Mouse (Mus musculus) heart, postnatal 0 days (tissue): ENCODE measurements around the gene Tmem243. TPM values are rescaled to one million over a fixed set of nuclear protein-coding genes. Genes with fewer than 3 reads are reported as not detected.
A peak's percentile ranks its signal among the peaks of the same experiment; 100 is the strongest.

Source experiments
- ATAC-seq: fragments of 200-750 bp; cut with Nextera tagmentation; 2 replicates; pipeline ENCODE4 v1.8.0; 2017; ENCODE audit warnings: low read depth, moderate number of reproducible peaks, moderate library complexity; ENCODE audit not compliant: insufficient read depth
- DNase-seq: peaks from one replicate; pipeline ENCODE4 v3.0.0-alpha.2; 2016; ENCODE audit warnings: low spot score
- H3K27ac ChIP-seq: fragments of 300-500 bp; sonication (generic); 2 replicates; pipeline ENCODE4 v1.5.1; 2014; ENCODE audit warnings: low read depth, mild to moderate bottlenecking
- H3K27me3 ChIP-seq: fragments of 300-500 bp; sonication (generic); 2 replicates; pipeline ENCODE4 v1.6.1; 2014; ENCODE audit warnings: low read length, mixed read lengths; ENCODE audit not compliant: control insufficient read depth, insufficient read depth
- H3K36me3 ChIP-seq: fragments of 300-500 bp; sonication (generic); replicated peaks from 2 replicates; pipeline ENCODE4 v1.6.1; 2014; ENCODE audit warnings: low read length, mixed read lengths; ENCODE audit not compliant: control insufficient read depth, insufficient read depth
- H3K4me1 ChIP-seq: fragments of 300-500 bp; sonication (generic); 2 replicates; pipeline ENCODE4 v1.6.1; 2014; ENCODE audit warnings: antibody characterized with exemption; ENCODE audit not compliant: control insufficient read depth, insufficient read depth
- H3K4me2 ChIP-seq: fragments of 300-500 bp; sonication (generic); 2 replicates; pipeline ENCODE4 v1.6.1; 2014; ENCODE audit warnings: low read depth, mild to moderate bottlenecking, low read length, moderate library complexity
- H3K4me3 ChIP-seq: fragments of 300-500 bp; sonication (generic); 2 replicates; pipeline ENCODE4 v1.5.1; 2014; ENCODE audit warnings: low read depth, low read length
- H3K9ac ChIP-seq: fragments of 300-500 bp; sonication (generic); replicated peaks from 2 replicates; pipeline ENCODE4 v1.6.1; 2014; ENCODE audit warnings: low read depth, low read length, mixed read lengths
- H3K9me3 ChIP-seq: fragments of 300-500 bp; sonication (generic); replicated peaks from 2 replicates; pipeline ENCODE4 v1.6.1; 2016; ENCODE audit warnings: low read length; ENCODE audit not compliant: control insufficient read depth
- CTCF ChIP-seq: IDR thresholded peaks from 2 replicates; pipeline ENCODE4 v1.5.1; 2016; ENCODE audit warnings: antibody characterized with exemption, control low read depth, low read depth
- EP300 ChIP-seq: IDR thresholded peaks from 2 replicates; pipeline ENCODE4 v1.6.1; 2016; ENCODE audit warnings: antibody characterized with exemption, low read depth
- WGBS: fragments of 180-500 bp; shearing (Covaris S2); extraction: QIAGEN DNeasy Blood & Tissue Kit; methylation state at CpG from one replicate; pipeline ENCODE4 v1.1.7; 2014; 5-methylcytosine and 5-hydroxymethylcytosine counted together
- polyA plus RNA-seq: library from polyadenylated mRNA; unstranded; fragments of >200 nt; fragmentation: Nextera tagmentation; extraction: Ambion mirVana; gene quantifications from 2 replicates; pipeline ENCODE4 v1.2.1, GENCODE M21; 2015
- total RNA-seq: library from RNA; depleted of rRNA; stranded (reverse); fragments of >200 nt; gene quantifications from 2 replicates; pipeline ENCODE4 v1.2.3, GENCODE M21; 2014; ENCODE audit warnings: low replicate concordance

Gene Tmem243
- total and polyA plus RNA-seq, 2 experiments from 2014 or later: 12.8 to 21.8 TPM

- peak overlapping the region; percentile 78 for H3K9ac ChIP-seq
- no peaks in the 10 kb centered on the region for H3K36me3 ChIP-seq
- peak overlapping the region; percentile 73 for H3K27ac ChIP-seq
- H3K9me3 ChIP-seq: peaks cover 5% of the 10 kb centered on the region
- H3K4me1 ChIP-seq: peaks cover 5% of the 10 kb centered on the region; the same call in 1 of the 2 replicates
- 1% methylated on average over 67 of the region's 83 CpGs for WGBS
- peak overlapping the region; percentile 93 for H3K4me3 ChIP-seq
- no peak for TF ChIP-seq CTCF
- no peak for TF ChIP-seq EP300
- peak; percentile 20 for DNase-seq
- ATAC-seq: peak; percentile 76
- H3K27me3 ChIP-seq: peaks cover 12% of the 10 kb centered on the region; the same call in 1 of the 2 replicates
- peak overlapping the region; percentile 97 for H3K4me2 ChIP-seq
These were observed 657 bp downstream of the Tmem243 start for GRCm38 (mm10) chr5:9100849-9101801.

GRCm38 (mm10) chr5:9102696-9103095, 2.2 kb downstream of the Tmem243 start:
- TF ChIP-seq CTCF (no peak), EP300 (no peak)
- DNase-seq (no peak), ATAC-seq (no peak)
- Histone ChIP-seq H3K4me1 (peaks cover 5% of the 10 kb centered on the region; the same call in 1 of the 2 replicates), H3K27me3 (peaks cover 12% of the 10 kb centered on the region; the same call in 1 of the 2 replicates), H3K9ac (no peak overlapping the region), H3K27ac (no peak overlapping the region), H3K4me3 (no peak overlapping the region), H3K36me3 (no peaks in the 10 kb centered on the region), H3K9me3 (no peaks in the 10 kb centered on the region), H3K4me2 (no peak overlapping the region)
- 81% methylated on average over 2 of the region's 2 CpGs for WGBS

DNA sequence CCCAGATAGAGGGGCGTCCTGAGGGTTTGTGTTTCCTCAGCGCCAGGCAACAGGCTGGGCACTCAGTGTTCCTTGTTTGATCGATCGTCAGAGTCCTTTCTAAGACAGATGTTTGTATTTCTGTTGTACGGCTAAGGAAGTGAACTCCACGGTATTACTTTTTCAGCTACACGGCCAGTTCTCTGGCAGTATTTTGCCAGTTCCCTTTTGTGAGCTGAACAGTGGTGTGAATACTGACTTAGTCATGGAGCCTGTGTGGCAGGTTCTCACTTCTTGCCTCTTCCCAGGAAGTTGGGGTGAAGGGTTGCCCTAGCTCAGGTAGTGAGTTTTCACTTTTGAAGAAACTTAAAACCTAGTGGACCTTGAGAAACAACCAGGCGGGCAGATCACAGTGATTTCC, 3.5 kb downstream of the Tmem243 start:
- H3K4me1 ChIP-seq: peaks cover 5% of the 10 kb centered on the region; the same call in 1 of the 2 replicates
- peaks cover 12% of the 10 kb centered on the region; the same call in 1 of the 2 replicates for H3K27me3 ChIP-seq
- ATAC-seq (no peak), DNase-seq (peak; percentile 1)
- no peaks in the 10 kb centered on the region for H3K36me3 ChIP-seq
- 87% methylated on average over 8 of the region's 8 CpGs for WGBS
- no peak overlapping the region for H3K27ac ChIP-seq
- no peak overlapping the region for H3K4me2 ChIP-seq
- TF ChIP-seq CTCF: no peak
- no peak for TF ChIP-seq EP300
- no peak overlapping the region for H3K4me3 ChIP-seq
- no peaks in the 10 kb centered on the region for H3K9me3 ChIP-seq
- no peak overlapping the region for H3K9ac ChIP-seq

- H3K4me2 ChIP-seq: no peak overlapping the region
- no peaks in the 10 kb centered on the region for H3K36me3 ChIP-seq
- H3K9me3 ChIP-seq: no peaks in the 10 kb centered on the region
- H3K9ac ChIP-seq: no peak overlapping the region
- ATAC-seq (no peak), DNase-seq (peak; percentile 1)
- H3K4me1 ChIP-seq: no peaks in the 10 kb centered on the region
- no peak overlapping the region for H3K4me3 ChIP-seq
- peaks cover 9% of the 10 kb centered on the region; the same call in 1 of the 2 replicates for H3K27me3 ChIP-seq
- no peak overlapping the region for H3K27ac ChIP-seq
- 76% methylated on average over 6 of the region's 6 CpGs for WGBS
- TF ChIP-seq EP300 (no peak), CTCF (no peak)
These were observed 6.3 kb downstream of the Tmem243 start for GRCm38 (mm10) chr5:9106806-9107205.

DNA sequence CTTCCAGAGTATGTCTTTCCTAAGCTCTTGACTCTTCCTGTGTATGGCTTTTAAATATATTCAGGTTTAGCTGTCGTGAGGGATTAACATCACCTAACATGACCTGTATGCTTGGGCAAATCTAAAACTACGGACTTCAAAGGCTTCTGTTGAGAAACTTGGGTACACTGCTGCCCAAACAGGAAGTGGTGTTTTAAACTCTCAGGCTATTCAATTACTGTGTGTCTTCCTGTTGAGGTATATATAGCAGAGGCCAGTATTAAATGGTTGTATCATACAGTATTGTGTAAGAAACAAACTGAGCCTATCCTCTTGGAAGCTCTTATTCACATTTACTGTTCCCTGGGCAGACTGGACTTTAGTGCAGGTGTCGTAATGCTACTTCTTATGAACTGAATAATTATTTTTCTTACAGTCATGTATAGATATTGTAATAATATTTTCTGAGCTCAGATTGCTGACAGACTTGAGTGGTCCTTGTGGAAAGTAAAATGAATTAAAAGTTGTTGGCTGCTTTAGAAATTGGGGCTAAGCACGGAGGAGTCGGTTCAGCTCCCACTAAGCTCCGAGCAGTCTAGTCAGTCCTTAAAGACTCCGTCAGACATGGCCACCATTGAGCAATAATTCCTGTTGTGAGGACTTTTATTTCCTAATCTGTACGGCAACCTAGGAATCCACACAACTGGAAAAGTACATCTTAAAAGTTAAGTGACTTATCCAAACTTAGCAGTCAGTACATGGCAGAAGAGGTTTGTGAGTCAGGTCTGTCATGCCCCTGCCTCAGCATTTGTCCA, 7.0 kb downstream of the Tmem243 start:
- Histone ChIP-seq H3K4me3 (no peak overlapping the region), H3K4me2 (no peak overlapping the region), H3K27me3 (peaks cover 2% of the 10 kb centered on the region; the same call in 1 of the 2 replicates), H3K27ac (no peak overlapping the region), H3K36me3 (no peaks in the 10 kb centered on the region), H3K9ac (no peak overlapping the region), H3K4me1 (no peaks in the 10 kb centered on the region), H3K9me3 (no peaks in the 10 kb centered on the region)
- no peak for TF ChIP-seq CTCF
- WGBS: 77% methylated on average over 8 of the region's 8 CpGs
- no peak for ATAC-seq
- peak; percentile 2 for DNase-seq
